Mouse (Mus musculus): Measurements from ENCODE around the gene Gm15217.

DNA sequence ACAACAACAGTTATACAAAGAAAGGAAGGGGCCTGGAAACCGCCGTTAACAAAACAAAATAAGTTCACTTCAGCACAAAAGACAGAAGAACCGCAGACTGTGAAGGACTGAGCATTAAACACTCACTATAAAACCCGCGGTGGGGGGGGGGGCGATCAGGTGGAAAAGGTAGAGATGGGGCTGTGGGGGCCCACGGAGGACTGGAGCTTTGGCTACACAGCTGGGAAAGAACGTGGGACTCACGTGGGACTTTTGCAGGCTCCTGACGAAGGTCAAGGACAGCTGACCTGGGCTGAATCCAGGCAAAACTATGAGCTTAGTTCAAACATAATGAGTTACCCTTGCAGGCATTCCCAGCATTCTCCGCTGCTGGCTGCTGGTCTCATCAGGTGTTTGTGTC is 40.1 kb downstream of the Gm15217 start:
- TF ChIP-seq ZNF384 (IDR thresholded peaks at IDR 0.05; ENCODE audit: low read depth, low read length) (no peak), HCFC1 (IDR thresholded peaks at IDR 0.05; ENCODE audit: borderline replicate concordance, insufficient read depth, low read length) (no peak), ZC3H11A (IDR thresholded peaks at IDR 0.05; ENCODE audit: borderline replicate concordance, low read depth, low read length) (no peak), CHD2 (IDR thresholded peaks at IDR 0.05; ENCODE audit: low read depth, low read length) (no peak), MAFK (IDR thresholded peaks at IDR 0.05; ENCODE audit: insufficient read depth, low read depth, low read length) (no peak)
